ENCODE assay signal across 8 mouse cellular contexts in the genomic region with DNA sequence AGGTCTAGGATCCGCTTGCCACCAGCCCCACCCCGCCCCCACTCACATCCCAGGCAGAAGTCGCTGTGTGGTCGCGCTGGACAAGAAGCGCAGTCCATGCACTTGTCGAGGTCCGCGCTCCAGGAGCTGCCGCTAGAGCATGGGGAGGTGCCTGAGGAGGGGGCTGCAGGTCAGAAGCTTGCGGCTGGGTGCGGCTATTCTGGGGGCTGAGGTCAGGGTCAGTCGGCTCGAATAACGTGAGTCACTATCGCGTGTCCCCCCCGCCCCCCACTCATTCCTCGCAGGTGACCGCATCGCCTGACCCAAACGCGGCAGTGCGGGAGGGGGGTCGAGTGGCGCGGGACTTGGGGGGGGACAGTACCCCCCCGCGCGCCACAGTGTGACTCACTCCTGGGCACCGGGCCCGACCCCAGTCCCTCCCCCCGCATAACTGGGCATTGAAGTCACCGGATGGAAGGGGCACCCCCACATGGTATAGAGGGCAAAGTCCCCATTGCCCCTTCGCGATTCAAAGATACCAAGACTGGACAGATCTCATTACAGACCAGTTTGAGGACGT. TPM values are rescaled to one million over a fixed set of nuclear protein-coding genes. Genes with fewer than 3 reads are reported as not detected.
DNase-seq lines count a peak whose midpoint lies in the region; ATAC-seq and TF ChIP-seq lines count a peak whose summit lies in the region.

No protein-coding gene starts in this region.

- 0 out of 2 replicates have a peak overlapping the region, but pooled peaks have one; percentile 7 for H3K27ac ChIP-seq in bone marrow macrophage, adult 2 months (ENCODE audit: insufficient read depth, low read depth, low read length)
- H3K27ac ChIP-seq in forebrain, embryonic 16.5 days (ENCODE audit: low read length) = no peak overlapping the region
- no peak overlapping the region for H3K27ac ChIP-seq in hindbrain, embryonic 16.5 days (ENCODE audit: low read depth, low read length)

- H3K36me3 ChIP-seq in forebrain, embryonic 16.5 days (ENCODE audit: control insufficient read depth, insufficient read depth) = no peaks in the 10 kb centered on the region
- H3K36me3 ChIP-seq in hindbrain, embryonic 16.5 days (ENCODE audit: control insufficient read depth, insufficient read depth, low read length) = no peaks in the 10 kb centered on the region
- no peaks in the 10 kb centered on the region for H3K36me3 ChIP-seq in splenic B cell, adult 2 months (ENCODE audit: control insufficient read depth, insufficient read depth, low read length, poor library complexity, severe bottlenecking)

- H3K27me3 ChIP-seq in forebrain, embryonic 16.5 days (replicated peaks; ENCODE audit: control insufficient read depth, insufficient read depth, low read length) = peaks cover 41% of the 10 kb centered on the region
- H3K27me3 ChIP-seq in hindbrain, embryonic 16.5 days (replicated peaks; ENCODE audit: control insufficient read depth, insufficient read depth, low read length) = peaks cover 44% of the 10 kb centered on the region
- H3K27me3 ChIP-seq in splenic B cell, adult 2 months (ENCODE audit: control insufficient read depth, insufficient read depth, low read length, poor library complexity, severe bottlenecking) = 0 out of 2 replicates have a peak, but pooled peaks cover 3% of the 10 kb centered on the region

- peak overlapping the region; percentile 90 for H3K4me2 ChIP-seq in forebrain, embryonic 16.5 days (ENCODE audit: low read length)
- peak overlapping the region; percentile 88 for H3K4me2 ChIP-seq in hindbrain, embryonic 16.5 days (ENCODE audit: low read length)

- DNase-seq in lung, adult 18-20 months = peak; percentile 64 to 66
- no peak for DNase-seq in lung, postnatal 25 days (ENCODE audit: low spot score)
- DNase-seq in lung, adult 2 months = peak; percentile 65
- DNase-seq in splenic B cell, adult 2 months (ENCODE audit: low read depth, low spot score) = peak; percentile 42
- no peak for DNase-seq in T-cell, adult 2 months (ENCODE audit: low spot score)

- ATAC-seq in forebrain, embryonic 16.5 days = no peak
- ATAC-seq in hindbrain, embryonic 16.5 days = no peak

- H3K9me3 ChIP-seq in forebrain, embryonic 16.5 days (ENCODE audit: control insufficient read depth, low read length) = no peaks in the 10 kb centered on the region
- H3K9me3 ChIP-seq in hindbrain, embryonic 16.5 days (ENCODE audit: control insufficient read depth, low read length) = no peaks in the 10 kb centered on the region

- peak overlapping the region; percentile 59 for H3K9ac ChIP-seq in forebrain, embryonic 16.5 days (replicated peaks; ENCODE audit: low read depth, low read length)
- peak overlapping the region; percentile 61 for H3K9ac ChIP-seq in hindbrain, embryonic 16.5 days (ENCODE audit: low read depth, low read length)

- under 1% methylated on average over 35 of the region's 37 CpGs for WGBS in forebrain, embryonic 16.5 days
- under 1% methylated on average over 35 of the region's 37 CpGs for WGBS in hindbrain, embryonic 16.5 days
- WGBS in lung, adult 2 months = 1% methylated on average over 36 of the region's 37 CpGs

- no peak for TF ChIP-seq POLR2A in bone marrow macrophage, adult 2 months (IDR thresholded peaks at IDR 0.05; ENCODE audit: borderline replicate concordance, low read depth, low read length)
- TF ChIP-seq POLR2A in lung, adult 2 months (IDR thresholded peaks at IDR 0.05; ENCODE audit: borderline replicate concordance, extremely low read depth, low read depth, low read length) = no peak

- no peak for TF ChIP-seq CTCF in bone marrow macrophage, adult 2 months (IDR thresholded peaks at IDR 0.05; ENCODE audit: low read depth, low read length)
- no peak for TF ChIP-seq CTCF in lung, adult 2 months (IDR thresholded peaks at IDR 0.05; ENCODE audit: insufficient read depth, low read length)

- peaks cover 17% of the 10 kb centered on the region for H3K4me1 ChIP-seq in bone marrow macrophage, adult 2 months (ENCODE audit: control insufficient read depth, insufficient read depth, low read length)
- peaks cover 34% of the 10 kb centered on the region for H3K4me1 ChIP-seq in forebrain, embryonic 16.5 days (replicated peaks; ENCODE audit: control insufficient read depth, insufficient read depth, low read length)
- peaks cover 38% of the 10 kb centered on the region for H3K4me1 ChIP-seq in hindbrain, embryonic 16.5 days (ENCODE audit: control insufficient read depth, insufficient read depth, low read depth, low read length)
- H3K4me1 ChIP-seq in lung, adult 2 months (ENCODE audit: control insufficient read depth, insufficient read depth, low read length) = peaks cover 3% of the 10 kb centered on the region

- peak overlapping the region; percentile 74 for H3K4me3 ChIP-seq in bone marrow macrophage, adult 2 months (ENCODE audit: insufficient read depth, low read length)
- H3K4me3 ChIP-seq in forebrain, embryonic 16.5 days (replicated peaks; ENCODE audit: low read length) = peak overlapping the region; percentile 58
- H3K4me3 ChIP-seq in hindbrain, embryonic 16.5 days (ENCODE audit: low read length) = peak overlapping the region; percentile 48
- peak overlapping the region; percentile 83 for H3K4me3 ChIP-seq in lung, adult 2 months (replicated peaks; ENCODE audit: extremely low read depth, low read depth, low read length)

RNA-seq across cellular contexts. Expression of gene Tnfrsf12a, which starts 0.7 kb away (rescaled TPM):
- 4.9 and 5.6 TPM in 2 replicates for polyA plus RNA-seq in bone marrow macrophage, adult 2 months (2012; ENCODE audit: insufficient read depth, insufficient read length, missing spikeins)
- 2.9 and 4.8 TPM in 2 replicates for polyA plus RNA-seq in forebrain, embryonic 16.5 days (2015; fragmentation: Nextera tagmentation; extraction: Ambion mirVana)
- 5.8 and 6.1 TPM in 2 replicates for polyA plus RNA-seq in hindbrain, embryonic 16.5 days (2015; fragmentation: Nextera tagmentation; extraction: Ambion mirVana)
- 32.4 and 39.7 TPM in 2 replicates for polyA plus RNA-seq in lung, adult 2 months (2012; rRNA removed)

RNA-seq across cellular contexts. Expression of gene Cldn6, which starts 2.5 kb away (rescaled TPM):
- not detected in 2 replicates for polyA plus RNA-seq in bone marrow macrophage, adult 2 months (2012; ENCODE audit: insufficient read depth, insufficient read length, missing spikeins)
- 0.24 and 0.45 TPM in 2 replicates for polyA plus RNA-seq in forebrain, embryonic 16.5 days (2015; fragmentation: Nextera tagmentation; extraction: Ambion mirVana)
- 0.34 and 0.54 TPM in 2 replicates for polyA plus RNA-seq in hindbrain, embryonic 16.5 days (2015; fragmentation: Nextera tagmentation; extraction: Ambion mirVana)
- 0.57 and 0.86 TPM in 2 replicates for polyA plus RNA-seq in lung, adult 2 months (2012; rRNA removed)

RNA-seq across cellular contexts. Expression of gene Thoc6, which starts 2.9 kb away (rescaled TPM):
- 20.9 and 23.4 TPM in 2 replicates for polyA plus RNA-seq in bone marrow macrophage, adult 2 months (2012; ENCODE audit: insufficient read depth, insufficient read length, missing spikeins)
- polyA plus RNA-seq in forebrain, embryonic 16.5 days (2015; fragmentation: Nextera tagmentation; extraction: Ambion mirVana) = 40.1 and 41.4 TPM in 2 replicates
- 41.3 and 42.1 TPM in 2 replicates for polyA plus RNA-seq in hindbrain, embryonic 16.5 days (2015; fragmentation: Nextera tagmentation; extraction: Ambion mirVana)
- 18.1 and 20.6 TPM in 2 replicates for polyA plus RNA-seq in lung, adult 2 months (2012; rRNA removed)

RNA-seq across cellular contexts. Expression of gene Hcfc1r1, which starts 3.2 kb away (rescaled TPM):
- 101 and 118 TPM in 2 replicates for polyA plus RNA-seq in bone marrow macrophage, adult 2 months (2012; ENCODE audit: insufficient read depth, insufficient read length, missing spikeins)
- polyA plus RNA-seq in forebrain, embryonic 16.5 days (2015; fragmentation: Nextera tagmentation; extraction: Ambion mirVana) = 92.1 and 99.4 TPM in 2 replicates
- 150 and 153 TPM in 2 replicates for polyA plus RNA-seq in hindbrain, embryonic 16.5 days (2015; fragmentation: Nextera tagmentation; extraction: Ambion mirVana)
- 284 and 321 TPM in 2 replicates for polyA plus RNA-seq in lung, adult 2 months (2012; rRNA removed)

RNA-seq across cellular contexts. Expression of gene Cldn9, which starts 7.3 kb away (rescaled TPM):
- polyA plus RNA-seq in bone marrow macrophage, adult 2 months (2012; ENCODE audit: insufficient read depth, insufficient read length, missing spikeins) = not detected in 2 replicates
- 1.4 TPM in 2 replicates for polyA plus RNA-seq in forebrain, embryonic 16.5 days (2015; fragmentation: Nextera tagmentation; extraction: Ambion mirVana)
- polyA plus RNA-seq in hindbrain, embryonic 16.5 days (2015; fragmentation: Nextera tagmentation; extraction: Ambion mirVana) = 1.6 and 2.0 TPM in 2 replicates
- polyA plus RNA-seq in lung, adult 2 months (2012; rRNA removed) = 0.07 and 0.08 TPM in 2 replicates

Comparison
In these comparisons a context has a peak if more than half of its experiments do, and no peak if none do; other contexts are left out.
1. DNase-seq: peak in lung, adult 18-20 months (2 of 2), lung, adult 2 months (single experiment) and splenic B cell, adult 2 months (single experiment); none in lung, postnatal 25 days (single experiment) and T-cell, adult 2 months (single experiment).
2. Peak in every context shown above with its lines, with median percentiles within 50 percentile points of each other: H3K4me3 ChIP-seq.